In the genomic region with DNA sequence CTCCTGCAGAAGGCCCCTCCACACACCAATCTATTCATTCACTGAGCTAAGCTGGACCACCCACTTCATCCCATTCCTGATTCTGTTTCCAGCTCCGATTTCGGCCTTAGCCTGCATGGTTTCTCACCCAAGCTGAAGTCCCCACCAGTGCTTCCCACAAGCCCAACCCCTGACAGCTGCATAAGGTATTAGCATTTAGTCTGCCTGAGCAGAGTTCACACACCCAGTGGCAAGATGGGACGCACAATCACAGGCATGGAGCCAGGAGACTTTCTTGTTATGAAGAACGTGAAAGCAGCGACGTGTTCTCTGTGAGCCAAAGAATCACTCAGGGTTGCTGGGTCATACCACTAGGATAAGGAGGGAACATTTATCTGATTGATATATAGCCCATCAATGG, we compare ENCODE assay signal across 16 mouse cellular contexts. TPM values are rescaled to one million over a fixed set of nuclear protein-coding genes. Genes with fewer than 3 reads are reported as not detected.
DNase-seq lines count a peak whose midpoint lies in the region; ATAC-seq and TF ChIP-seq lines count a peak whose summit lies in the region.
"Had no signal": no experiment of that assay in that cellular context is flagged by ENCODE, and none has a peak within 500 bp of the region (broad histone marks: within the 10 kb centered on the region; RNA-seq: fewer than 3 reads in every experiment).

No protein-coding gene starts in this region.

- TF ChIP-seq POLR2A in kidney, adult 2 months (IDR thresholded peaks at IDR 0.05; ENCODE audit: low read depth, low read length) = no peak

- intact Hi-C loops in gastrocnemius, adult 2 months (cut with DNase I) = no loop called here

- no peak overlapping the region for H3K27ac ChIP-seq in kidney, adult 2 months (ENCODE audit: insufficient read depth, low read depth, low read length)
- H3K27ac ChIP-seq in gastrocnemius, adult 2 months = peak overlapping the region; percentile 52; the same call in 1 of the 2 replicates
- no peak overlapping the region for H3K27ac ChIP-seq in midbrain, postnatal 0 days (ENCODE audit: low read depth, low read length)
- H3K27ac ChIP-seq: layer of hippocampus, adult 2 months; liver, embryonic 14.5 days; neural tube, embryonic 13.5 days had no signal

- ATAC-seq in megakaryocyte, adult 5-6 weeks (ENCODE audit: poor library complexity, severe bottlenecking) = no peak
- ATAC-seq in midbrain, postnatal 0 days (ENCODE audit: low FRiP score) = no peak
- ATAC-seq: inflammation-experienced regulatory T-cells, adult 6 months; midbrain, embryonic 16.5 days had no signal

- no peak overlapping the region for H3K4me2 ChIP-seq in midbrain, postnatal 0 days (ENCODE audit: low read depth, low read length, poor library complexity, severe bottlenecking)
- H3K4me2 ChIP-seq: neural tube, embryonic 13.5 days had no signal

- H3K36me3 ChIP-seq in kidney, adult 2 months (ENCODE audit: control insufficient read depth, insufficient read depth, low read length) = no peaks in the 10 kb centered on the region
- H3K36me3 ChIP-seq in midbrain, postnatal 0 days (ENCODE audit: insufficient read depth, low read length) = no peaks in the 10 kb centered on the region
- H3K36me3 ChIP-seq: neural tube, embryonic 13.5 days had no signal

- peak; percentile 10 for DNase-seq in adrenal gland, postnatal 10 days
- no peak for DNase-seq in adrenal gland, postnatal 4 days (ENCODE audit: low spot score in 2 of 2)
- DNase-seq in kidney, adult 2 months = peak; percentile 36
- DNase-seq in kidney, adult 18-20 months = no peak
- DNase-seq in gastrocnemius, adult 2 months = peak; percentile 52
- DNase-seq in heart, postnatal 4 days = peak; percentile 43
- DNase-seq in midbrain, postnatal 0 days (ENCODE audit: low spot score) = no peak
- DNase-seq: cerebellum, adult 2 months; thymus, postnatal 36 days had no signal

- no peak for TF ChIP-seq CTCF in kidney, adult 2 months (conservative IDR thresholded peaks at IDR 0.05; ENCODE audit: insufficient read depth, insufficient read length, low read depth, low read length)
- no peak for TF ChIP-seq CTCF in gastrocnemius, adult 2 months (IDR thresholded peaks at IDR 0.05)
- no peak for TF ChIP-seq CTCF in midbrain, postnatal 0 days (IDR thresholded peaks at IDR 0.05)

- H3K9me3 ChIP-seq in midbrain, postnatal 0 days (ENCODE audit: low read length) = no peaks in the 10 kb centered on the region
- H3K9me3 ChIP-seq: neural tube, embryonic 13.5 days had no signal

- WGBS in kidney, adult 2 months = 70% methylated on average over 6 of the region's 6 CpGs
- WGBS in midbrain, postnatal 0 days = 77% methylated on average over 6 of the region's 6 CpGs

- H3K9ac ChIP-seq in midbrain, postnatal 0 days (replicated peaks; ENCODE audit: low read length, poor library complexity, severe bottlenecking) = no peak overlapping the region
- H3K9ac ChIP-seq: liver, embryonic 14.5 days; neural tube, embryonic 13.5 days had no signal

- H3K4me1 ChIP-seq in kidney, adult 2 months (ENCODE audit: control insufficient read depth, insufficient read depth, low read length) = no peaks in the 10 kb centered on the region
- H3K4me1 ChIP-seq in midbrain, postnatal 0 days (ENCODE audit: insufficient read depth, low read length) = no peaks in the 10 kb centered on the region
- H3K4me1 ChIP-seq: neural tube, embryonic 13.5 days had no signal

- no peak overlapping the region for H3K4me3 ChIP-seq in kidney, adult 2 months (ENCODE audit: insufficient read depth, low read depth, low read length)
- peak overlapping the region; percentile 27 for H3K4me3 ChIP-seq in gastrocnemius, adult 2 months
- H3K4me3 ChIP-seq in midbrain, postnatal 0 days (ENCODE audit: low read depth, low read length) = no peak overlapping the region
- H3K4me3 ChIP-seq: layer of hippocampus, adult 2 months; neural tube, embryonic 13.5 days had no signal

- no peaks in the 10 kb centered on the region for H3K27me3 ChIP-seq in kidney, adult 2 months (replicated peaks; ENCODE audit: control insufficient read depth, insufficient read depth, low read length)
- H3K27me3 ChIP-seq in midbrain, postnatal 0 days (ENCODE audit: insufficient read depth, low read length) = no peaks in the 10 kb centered on the region
- H3K27me3 ChIP-seq: CH12.LX; neural tube, embryonic 13.5 days had no signal

RNA-seq across cellular contexts. Expression of gene App, which starts 22.1 kb away (rescaled TPM):
- 100 to 1,000 TPM; 290 to 292 TPM for total RNA-seq in adrenal gland, postnatal 10 days (2021)
- 100 to 1,000 TPM; 403 to 480 TPM for total RNA-seq in adrenal gland, postnatal 4 days (2021)
- 587 and 592 TPM in 2 replicates for polyA plus RNA-seq in kidney, adult 2 months (2012; rRNA removed)
- 100 to 1,000 TPM in 1 of 2 experiments, 10 to 100 TPM in 1; 66.5 to 103 TPM for total RNA-seq in gastrocnemius, adult 2 months (2021)
- 100 to 1,000 TPM; 241 to 243 TPM for total RNA-seq in heart, postnatal 4 days (2021)
- 249 and 260 TPM in 2 replicates for total RNA-seq in megakaryocyte, adult 5-6 weeks (2015)
- total RNA-seq in megakaryocyte, adult 5-6 weeks (2017) = 383 and 394 TPM in 2 replicates
- 597 and 628 TPM in 2 replicates for total RNA-seq in midbrain, postnatal 0 days (2014; rRNA removed)
- 511 and 515 TPM in 2 replicates for polyA plus RNA-seq in midbrain, postnatal 0 days (2015; fragmentation: Nextera tagmentation; extraction: Ambion mirVana)

Comparison
In these comparisons a context has a peak if more than half of its experiments do, and no peak if none do; other contexts are left out.
1. DNase-seq: peak in adrenal gland, postnatal 10 days (single experiment), kidney, adult 2 months (single experiment), gastrocnemius, adult 2 months (single experiment) and heart, postnatal 4 days (single experiment); none in adrenal gland, postnatal 4 days (0 of 2), kidney, adult 18-20 months (single experiment) and midbrain, postnatal 0 days (single experiment).